In genomic region chr2:27813370-27813769, GRCm38 (mm10) we compare ENCODE assay signal across 8 mouse cellular contexts.
A peak's percentile ranks its signal among the peaks of the same experiment; 100 is the strongest.
DNase-seq lines count a peak whose midpoint lies in the region; ATAC-seq and TF ChIP-seq lines count a peak whose summit lies in the region.

No protein-coding gene starts in this region.

- no peak overlapping the region for H3K4me2 ChIP-seq in forebrain, embryonic 13.5 days
- no peak overlapping the region for H3K4me2 ChIP-seq in forebrain, embryonic 12.5 days
- H3K4me2 ChIP-seq in forebrain, postnatal 0 days (ENCODE audit: low read depth), result no peak overlapping the region

- ATAC-seq in forebrain, embryonic 13.5 days, result peak; percentile 70; the same call in 1 of the 2 replicates
- no peak for ATAC-seq in forebrain, embryonic 12.5 days (ENCODE audit: low FRiP score)
- ATAC-seq in forebrain, postnatal 0 days, result no peak

- H3K9me3 ChIP-seq in forebrain, embryonic 13.5 days (replicated peaks), result no peaks in the 10 kb centered on the region; the same call in 1 of the 2 replicates
- no peaks in the 10 kb centered on the region for H3K9me3 ChIP-seq in forebrain, embryonic 12.5 days
- no peaks in the 10 kb centered on the region for H3K9me3 ChIP-seq in forebrain, postnatal 0 days (ENCODE audit: low read length)
- H3K9me3 ChIP-seq in limb, embryonic 10.5 days (replicated peaks), result no peaks in the 10 kb centered on the region

- WGBS in forebrain, embryonic 13.5 days, result 45% methylated on average over 6 of the region's 6 CpGs
- WGBS in forebrain, embryonic 12.5 days, result 64% methylated on average over 6 of the region's 6 CpGs
- WGBS in forebrain, postnatal 0 days, result 37% methylated on average over 6 of the region's 6 CpGs
- WGBS in limb, embryonic 10.5 days, result 19% methylated on average over 6 of the region's 6 CpGs

- peaks cover 12% of the 10 kb centered on the region for H3K4me1 ChIP-seq in forebrain, embryonic 13.5 days
- peaks cover 6% of the 10 kb centered on the region; the same call in 1 of the 2 replicates for H3K4me1 ChIP-seq in forebrain, embryonic 12.5 days
- no peaks in the 10 kb centered on the region for H3K4me1 ChIP-seq in forebrain, postnatal 0 days (ENCODE audit: insufficient read depth)
- peaks cover 15% of the 10 kb centered on the region for H3K4me1 ChIP-seq in limb, embryonic 10.5 days

- TF ChIP-seq CTCF in forebrain, postnatal 0 days (IDR thresholded peaks at IDR 0.05; ENCODE audit: low read depth), result no peak

- no peak overlapping the region for H3K9ac ChIP-seq in forebrain, embryonic 13.5 days
- H3K9ac ChIP-seq in forebrain, embryonic 12.5 days, result no peak overlapping the region
- no peak overlapping the region for H3K9ac ChIP-seq in forebrain, postnatal 0 days

- H3K4me3 ChIP-seq in forebrain, embryonic 13.5 days, result no peak overlapping the region
- no peak overlapping the region for H3K4me3 ChIP-seq in forebrain, embryonic 12.5 days (replicated peaks)
- H3K4me3 ChIP-seq in forebrain, postnatal 0 days (ENCODE audit: low read depth, low read length), result no peak overlapping the region
- H3K4me3 ChIP-seq in limb, embryonic 10.5 days, result peak overlapping the region; percentile 22

- H3K27me3 ChIP-seq in forebrain, embryonic 13.5 days, result no peaks in the 10 kb centered on the region
- no peaks in the 10 kb centered on the region for H3K27me3 ChIP-seq in forebrain, embryonic 12.5 days
- no peaks in the 10 kb centered on the region for H3K27me3 ChIP-seq in forebrain, postnatal 0 days (ENCODE audit: insufficient read depth, low read length)
- H3K27me3 ChIP-seq in limb, embryonic 10.5 days (ENCODE audit: low read depth, poor library complexity, severe bottlenecking), result no peaks in the 10 kb centered on the region

- peak; percentile 79 for DNase-seq in Muller cell, postnatal 12 days (ENCODE audit: inconsistent ontology term)
- DNase-seq in forebrain, postnatal 0 days, result peak; percentile 12
- DNase-seq in limb, embryonic 10.5 days (ENCODE audit: low spot score), result peak; percentile 63
- DNase-seq in cerebellum, adult 8-10 months, result no peak
- DNase-seq in MN1 (ENCODE audit: low spot score), result no peak
- DNase-seq in thymus, postnatal 25 days, result no peak

- H3K27ac ChIP-seq in forebrain, embryonic 13.5 days, result no peak overlapping the region
- no peak overlapping the region for H3K27ac ChIP-seq in forebrain, embryonic 12.5 days
- no peak overlapping the region for H3K27ac ChIP-seq in forebrain, postnatal 0 days (ENCODE audit: low read depth, low read length)
- H3K27ac ChIP-seq in limb, embryonic 10.5 days, result peak overlapping the region; percentile 65

- H3K36me3 ChIP-seq in forebrain, embryonic 13.5 days (ENCODE audit: poor library complexity, severe bottlenecking), result no peaks in the 10 kb centered on the region
- H3K36me3 ChIP-seq in forebrain, embryonic 12.5 days (replicated peaks), result no peaks in the 10 kb centered on the region
- H3K36me3 ChIP-seq in forebrain, postnatal 0 days (ENCODE audit: insufficient read depth), result no peaks in the 10 kb centered on the region
- no peaks in the 10 kb centered on the region for H3K36me3 ChIP-seq in limb, embryonic 10.5 days

Comparison
In these comparisons a context has a peak if more than half of its experiments do, and no peak if none do; other contexts are left out.
1. DNase-seq: peak in Muller cell, postnatal 12 days (single experiment), forebrain, postnatal 0 days (single experiment) and limb, embryonic 10.5 days (single experiment); none in cerebellum, adult 8-10 months (single experiment), MN1 (single experiment) and thymus, postnatal 25 days (single experiment).